Mouse (Mus musculus): ENCODE measurements around the gene St5.

The St5 gene

GRCm38 (mm10) chr7:109700213-109700612 is 3.2 kb downstream of the St5 start:
- no peak for DNase-seq

GRCm38 (mm10) chr7:109695339-109695726 is 8.1 kb downstream of the St5 start:
- no peak for DNase-seq

GRCm38 (mm10) chr7:109694576-109695338 is 8.6 kb downstream of the St5 start:
- DNase-seq, result no peak

- peak; percentile 75 for DNase-seq
These were observed 12.4 kb downstream of the St5 start for GRCm38 (mm10) chr7:109690961-109691360.

GRCm38 (mm10) chr7:109690101-109690500 is 13.3 kb downstream of the St5 start:
- DNase-seq, result no peak

GRCm38 (mm10) chr7:109686585-109687128 is 16.7 kb downstream of the St5 start:
- DNase-seq, result no peak

- DNase-seq, result no peak
These were observed 22.5 kb downstream of the St5 start for GRCm38 (mm10) chr7:109680879-109681278.

- no peak for DNase-seq
These were observed 23.1 kb downstream of the St5 start for GRCm38 (mm10) chr7:109680284-109680683.

GRCm38 (mm10) chr7:109674944-109675628 is 28.3 kb downstream of the St5 start:
- DNase-seq, result no peak

GRCm38 (mm10) chr7:109671581-109672471 is 31.6 kb downstream of the St5 start:
- DNase-seq, result peak; percentile 90

GRCm38 (mm10) chr7:109669426-109670170 is 33.8 kb downstream of the St5 start:
- DNase-seq, result no peak

- no peak for DNase-seq
These were observed 36.7 kb downstream of the St5 start for GRCm38 (mm10) chr7:109666664-109667063.

GRCm38 (mm10) chr7:109662626-109663025 is 40.8 kb downstream of the St5 start:
- no peak for DNase-seq

- no peak for DNase-seq
These were observed 44.1 kb downstream of the St5 start for GRCm38 (mm10) chr7:109659278-109659677.

- no peak for DNase-seq
These were observed 45.5 kb downstream of the St5 start for GRCm38 (mm10) chr7:109657884-109658283.

GRCm38 (mm10) chr7:109654871-109655270 is 48.5 kb downstream of the St5 start:
- no peak for DNase-seq

GRCm38 (mm10) chr7:109648812-109649594 is 54.4 kb downstream of the St5 start:
- no peak for DNase-seq

GRCm38 (mm10) chr7:109646574-109646973 is 56.8 kb downstream of the St5 start:
- no peak for DNase-seq

- DNase-seq, result no peak
These were observed 60.0 kb downstream of the St5 start for GRCm38 (mm10) chr7:109643305-109643994.

- no peak for DNase-seq
These were observed 61.4 kb downstream of the St5 start for GRCm38 (mm10) chr7:109641963-109642362.

- DNase-seq, result no peak
These were observed 62.3 kb downstream of the St5 start for GRCm38 (mm10) chr7:109641102-109641501.
